Mouse (Mus musculus) CH12.LX (cell line): ENCODE measurements at regions not wholly inside any gene's neighbourhood (a gene's known extent, or its start where the extent isn't known, plus 50 kb on each side); places are given as distances from the start of the nearest gene placed in this dataset.

Source experiments
- CTCF ChIP-seq, 2 experiments: IDR thresholded peaks in 1 of 2; conservative IDR thresholded peaks in 1 of 2; 2 replicates each; pipeline ENCODE4 v1.5.1; 2011 to 2012; ENCODE audit warnings: low read depth in 2 of 2, low read length in 2 of 2, improper control_type of control experiment in 1 of 2, inconsistent platforms in 1 of 2, mild to moderate bottlenecking in 1 of 2, moderate library complexity in 1 of 2
- EP300 ChIP-seq: IDR thresholded peaks from 2 replicates; pipeline ENCODE4 v1.6.1; 2011; ENCODE audit warnings: low read length, improper control_type of control experiment
- ETS1 ChIP-seq: conservative IDR thresholded peaks from 2 replicates; pipeline ENCODE4 v1.6.1; 2012; ENCODE audit warnings: low read depth, mild to moderate bottlenecking, inconsistent platforms, low read length, improper control_type of control experiment, moderate library complexity
- JUND ChIP-seq: conservative IDR thresholded peaks from 2 replicates; pipeline ENCODE4 v1.6.1; 2011; ENCODE audit warnings: low read depth, low read length, improper control_type of control experiment
- POLR2A ChIP-seq: IDR thresholded peaks from 2 replicates; pipeline ENCODE4 v1.6.1; 2011; ENCODE audit warnings: low read depth, mild to moderate bottlenecking, improper control_type of control experiment, low read length
- SIN3A ChIP-seq: IDR thresholded peaks from 2 replicates; pipeline ENCODE4 v1.6.1; 2012; ENCODE audit warnings: low read length, improper control_type of control experiment, inconsistent platforms
- USF1 ChIP-seq: IDR thresholded peaks from 2 replicates; pipeline ENCODE4 v1.6.1; 2014; ENCODE audit warnings: low read depth, mild to moderate bottlenecking, inconsistent platforms, low read length, improper control_type of control experiment
- ZNF384 ChIP-seq: IDR thresholded peaks from 2 replicates; pipeline ENCODE4 v1.6.1; 2012; ENCODE audit warnings: low read depth, low read length, improper control_type of control experiment, inconsistent platforms

- TF ChIP-seq SIN3A (no peak), CTCF (conservative IDR thresholded peaks at IDR 0.05 in 1 of 2, IDR thresholded peaks at IDR 0.05 in 1 of 2; ENCODE audit: low read depth in 2 of 2, low read length in 2 of 2) (no peak), ZNF384 (no peak), JUND (no peak), EP300 (no peak), POLR2A (no peak), ETS1 (no peak), USF1 (no peak)
These were observed 98.0 kb downstream of the Erv3 start for GRCm38 (mm10) chr2:131761507-131761906.
